Mouse (Mus musculus): ENCODE measurements around the gene Srgap1. TPM values are rescaled to one million over a fixed set of nuclear protein-coding genes. Genes with fewer than 3 reads are reported as not detected.

Gene Srgap1
- polyA plus RNA-seq (2015; fragmentation: Nextera tagmentation; extraction: Ambion mirVana) = 38.8 and 39.9 TPM in 2 replicates

DNA sequence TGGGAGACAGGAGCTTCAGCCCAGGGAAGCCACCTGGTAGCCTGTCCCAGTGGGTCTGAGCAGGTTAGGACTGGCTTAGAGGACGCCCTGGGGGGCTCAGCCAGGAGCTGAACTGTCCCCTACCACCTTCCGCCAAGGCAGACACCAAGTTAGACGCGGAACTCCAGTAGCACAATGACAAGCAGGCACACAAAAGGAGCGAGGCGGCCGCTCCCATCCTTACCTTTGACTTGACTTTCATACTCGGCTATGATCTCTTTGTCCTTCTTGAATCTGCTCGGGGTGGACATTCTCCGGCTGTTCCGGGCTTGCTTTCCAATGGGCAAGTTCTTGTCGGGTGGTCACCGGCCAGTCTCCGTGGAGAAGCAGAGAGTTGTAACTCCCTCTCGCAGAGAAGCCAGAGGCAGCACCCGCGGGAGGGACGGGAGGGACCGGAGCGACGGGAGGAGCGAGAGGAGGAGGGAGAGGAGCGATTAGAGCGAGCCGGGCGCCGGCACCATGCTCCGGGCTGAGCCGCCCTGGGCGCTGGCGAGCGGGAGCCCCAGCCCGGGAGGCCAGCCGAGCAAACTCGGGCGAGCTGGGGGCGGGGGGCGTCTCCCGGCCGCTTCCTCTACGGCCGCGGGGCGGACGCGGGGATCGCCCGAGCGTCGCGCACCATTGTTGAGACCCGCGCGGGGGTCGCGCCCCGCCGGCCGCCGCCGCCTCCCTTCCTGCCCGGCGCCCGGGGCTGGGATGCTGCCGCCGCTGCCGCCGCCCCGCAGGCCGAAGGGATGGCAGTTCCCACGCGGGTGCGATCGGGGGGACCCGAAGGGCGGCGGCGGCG is at the start of gene Srgap1:
Gene Srgap1, minus strand, starts transcription at position 412 of the 823 bp plus-strand sequence.
- Histone ChIP-seq H3K27me3 (no peaks in the 10 kb centered on the region), H3K4me1 (replicated peaks) (peaks cover 33% of the 10 kb centered on the region), H3K36me3 (peaks cover 6% of the 10 kb centered on the region), H3K27ac (replicated peaks) (peak within 1 kb of the TSS; percentile 93), H3K9me3 (no peaks in the 10 kb centered on the region), H3K4me3 (peak within 1 kb of the TSS; percentile 89), H3K9ac (peak within 1 kb of the TSS; percentile 96), H3K4me2 (peak within 1 kb of the TSS; percentile 72)
- peak; percentile 89 for ATAC-seq (ENCODE audit: low read depth)
- under 1% methylated on average over 37 of the region's 79 CpGs for WGBS

DNA sequence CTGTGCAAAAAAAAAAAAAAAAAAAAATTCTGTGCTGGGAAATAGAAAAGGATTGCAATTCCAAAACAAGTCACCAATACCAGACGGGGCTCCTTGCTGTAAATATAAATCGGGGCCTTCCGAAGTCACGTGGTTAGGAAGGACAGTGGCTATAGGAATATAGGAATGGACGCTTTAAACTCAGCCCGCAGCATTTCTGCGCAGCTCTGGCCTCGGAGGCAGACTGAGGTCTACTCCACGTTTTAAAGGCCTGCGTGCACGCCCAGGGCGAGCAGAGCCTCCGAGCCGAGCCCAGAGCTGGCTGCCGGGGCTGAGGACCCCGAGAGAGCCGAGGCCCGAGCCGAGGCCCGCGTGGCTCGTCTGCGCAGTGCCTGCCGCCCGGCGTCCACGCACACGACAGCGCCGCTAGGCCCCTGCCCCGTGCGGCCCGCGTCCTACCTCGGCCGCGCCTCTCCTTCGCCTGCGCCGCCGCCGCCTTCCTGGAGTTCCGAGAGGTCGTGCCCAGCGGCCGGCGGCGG is 49.4 kb upstream of the Srgap1 start:
- Histone ChIP-seq H3K27ac (replicated peaks) (peak overlapping the region; percentile 89), H3K4me2 (peak overlapping the region; percentile 65), H3K4me1 (replicated peaks) (peaks cover 11% of the 10 kb centered on the region), H3K36me3 (peaks cover 20% of the 10 kb centered on the region), H3K4me3 (peak overlapping the region; percentile 62), H3K27me3 (no peaks in the 10 kb centered on the region), H3K9ac (peak overlapping the region; percentile 80), H3K9me3 (no peaks in the 10 kb centered on the region)
- ATAC-seq (ENCODE audit: low read depth) = peak; percentile 81
- under 1% methylated on average over 46 of the region's 48 CpGs for WGBS

DNA sequence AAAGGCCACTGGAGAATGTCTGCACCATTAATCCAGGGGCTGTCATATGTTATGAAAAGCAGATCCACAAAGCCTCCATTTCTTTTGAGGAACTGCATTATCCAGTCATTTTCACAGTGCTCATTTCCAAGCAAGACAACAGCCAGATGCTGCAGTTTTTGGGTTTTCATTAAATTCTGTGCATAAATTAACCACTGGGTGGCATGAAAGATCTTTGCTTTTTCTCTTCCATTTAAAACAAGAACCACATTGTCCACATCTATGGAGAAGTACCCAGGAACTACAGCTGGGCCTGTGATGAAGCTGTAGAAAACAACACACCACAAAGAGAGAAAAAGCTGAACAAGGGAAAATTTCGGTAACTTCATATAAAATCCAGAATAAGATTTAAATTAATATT is 43.4 kb upstream of the Srgap1 start:
- WGBS = 98% methylated on average over 1 of the region's 1 CpGs
- Histone ChIP-seq H3K4me1 (replicated peaks) (peaks cover 5% of the 10 kb centered on the region), H3K27me3 (no peaks in the 10 kb centered on the region), H3K4me2 (no peak overlapping the region), H3K9ac (no peak overlapping the region), H3K4me3 (no peak overlapping the region), H3K36me3 (peaks cover 66% of the 10 kb centered on the region), H3K27ac (replicated peaks) (no peak overlapping the region), H3K9me3 (peaks cover 24% of the 10 kb centered on the region)
- ATAC-seq (ENCODE audit: low read depth) = no peak

DNA sequence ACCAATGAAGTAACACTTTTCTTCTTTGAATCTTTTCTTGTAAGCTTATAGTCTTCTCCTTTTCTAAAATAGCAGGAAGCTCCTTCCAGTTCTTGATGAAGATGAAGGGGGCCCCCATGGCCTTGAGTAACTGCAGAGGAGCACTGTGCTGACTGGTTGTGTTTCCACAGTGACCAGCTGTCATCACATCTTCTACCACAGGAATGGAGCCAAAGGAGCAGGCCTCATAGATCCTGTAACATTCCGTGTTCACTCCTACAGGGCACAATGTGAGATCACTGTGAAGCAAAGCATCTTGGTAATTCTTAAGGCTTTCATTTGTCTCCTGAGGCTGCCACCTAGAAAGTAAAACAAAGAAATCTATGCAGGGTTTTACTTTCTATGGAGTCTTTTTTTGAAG is 34.2 kb upstream of the Srgap1 start:
- H3K9me3 ChIP-seq = peaks cover 7% of the 10 kb centered on the region; the same call in 1 of the 2 replicates
- no peak overlapping the region for H3K4me2 ChIP-seq
- no peak overlapping the region for H3K4me3 ChIP-seq
- WGBS = 98% methylated on average over 1 of the region's 1 CpGs
- peaks cover 29% of the 10 kb centered on the region for H3K36me3 ChIP-seq
- no peak overlapping the region for H3K27ac ChIP-seq (replicated peaks)
- H3K27me3 ChIP-seq = no peaks in the 10 kb centered on the region
- H3K4me1 ChIP-seq (replicated peaks) = no peaks in the 10 kb centered on the region
- H3K9ac ChIP-seq = no peak overlapping the region
- ATAC-seq (ENCODE audit: low read depth) = no peak

DNA sequence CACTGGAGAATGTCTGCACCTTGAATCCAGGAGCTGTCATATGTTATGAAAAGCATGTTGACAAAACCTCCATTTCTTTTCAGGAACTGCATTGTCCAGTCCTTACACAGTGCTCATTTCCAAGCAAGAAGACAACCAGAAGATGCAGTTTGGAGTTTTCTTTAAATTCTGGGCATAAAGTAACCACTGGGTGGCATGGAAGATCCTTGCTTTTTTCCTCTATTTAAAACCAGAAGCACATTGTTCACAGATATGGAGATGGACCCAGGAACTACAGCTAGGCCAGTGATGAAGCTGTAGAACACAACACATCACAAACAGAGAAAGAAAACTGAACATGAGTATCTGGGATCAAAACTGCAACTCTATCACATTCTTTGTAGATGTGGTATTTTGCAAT is 22.0 kb upstream of the Srgap1 start:
- Histone ChIP-seq H3K27me3 (no peaks in the 10 kb centered on the region), H3K4me2 (no peak overlapping the region), H3K4me1 (replicated peaks) (no peaks in the 10 kb centered on the region), H3K36me3 (no peaks in the 10 kb centered on the region), H3K27ac (replicated peaks) (no peak overlapping the region), H3K4me3 (no peak overlapping the region), H3K9ac (no peak overlapping the region), H3K9me3 (no peaks in the 10 kb centered on the region)
- ATAC-seq (ENCODE audit: low read depth) = no peak

DNA sequence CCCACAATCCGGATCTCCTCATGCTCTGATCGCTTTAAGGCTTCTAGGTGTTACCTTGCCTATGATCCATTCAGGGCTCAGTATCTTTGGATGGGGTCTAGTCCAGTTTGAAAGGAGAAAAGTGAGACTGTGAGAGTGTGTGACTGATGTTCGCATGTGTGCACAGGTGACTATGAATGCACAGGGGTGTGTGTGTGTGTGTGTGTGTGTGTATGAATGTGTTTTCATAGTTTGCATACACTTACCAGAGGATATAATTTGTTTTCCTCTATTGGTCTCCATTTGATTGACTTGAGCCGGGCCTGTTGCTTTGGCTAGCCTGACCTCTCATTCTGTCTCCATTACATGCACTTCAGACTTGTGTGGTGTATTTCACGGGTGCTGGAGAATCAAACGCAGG is 8.7 kb upstream of the Srgap1 start:
- no peaks in the 10 kb centered on the region for H3K27me3 ChIP-seq
- no peak overlapping the region for H3K27ac ChIP-seq (replicated peaks)
- H3K4me2 ChIP-seq = no peak overlapping the region
- no peak overlapping the region for H3K9ac ChIP-seq
- H3K4me3 ChIP-seq = no peak overlapping the region
- no peak for ATAC-seq (ENCODE audit: low read depth)
- H3K9me3 ChIP-seq = no peaks in the 10 kb centered on the region
- 94% methylated on average over 6 of the region's 6 CpGs for WGBS
- H3K36me3 ChIP-seq = no peaks in the 10 kb centered on the region
- H3K4me1 ChIP-seq (replicated peaks) = no peaks in the 10 kb centered on the region

DNA sequence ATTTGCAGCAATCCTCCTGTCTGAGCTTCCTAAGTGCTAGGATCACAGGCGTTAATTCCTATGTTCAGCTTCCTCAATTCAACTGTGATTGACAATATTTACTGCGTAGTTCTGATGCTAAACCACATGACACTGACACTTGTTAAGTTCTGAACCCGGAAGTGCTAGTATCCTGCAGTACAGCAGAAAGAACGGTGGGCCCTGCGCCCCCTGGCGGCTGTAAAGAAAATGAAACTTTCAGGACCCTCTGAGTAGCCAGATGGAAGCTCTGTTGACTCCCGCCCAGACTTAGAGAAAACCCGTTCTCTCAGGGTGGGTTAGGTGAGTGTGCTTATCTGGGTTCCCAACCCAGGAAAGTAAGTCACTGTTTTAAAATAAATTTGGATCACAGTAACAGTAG is 7.4 kb upstream of the Srgap1 start:
- H3K4me1 ChIP-seq (replicated peaks) = no peaks in the 10 kb centered on the region
- ATAC-seq (ENCODE audit: low read depth) = 0 out of 2 replicates have a peak, but pooled peaks have one; percentile 8
- H3K9me3 ChIP-seq = no peaks in the 10 kb centered on the region
- H3K9ac ChIP-seq = no peak overlapping the region
- WGBS = 12% methylated on average over 8 of the region's 8 CpGs
- no peak overlapping the region for H3K4me3 ChIP-seq
- no peak overlapping the region for H3K27ac ChIP-seq (replicated peaks)
- no peak overlapping the region for H3K4me2 ChIP-seq
- no peaks in the 10 kb centered on the region for H3K27me3 ChIP-seq
- no peaks in the 10 kb centered on the region for H3K36me3 ChIP-seq

DNA sequence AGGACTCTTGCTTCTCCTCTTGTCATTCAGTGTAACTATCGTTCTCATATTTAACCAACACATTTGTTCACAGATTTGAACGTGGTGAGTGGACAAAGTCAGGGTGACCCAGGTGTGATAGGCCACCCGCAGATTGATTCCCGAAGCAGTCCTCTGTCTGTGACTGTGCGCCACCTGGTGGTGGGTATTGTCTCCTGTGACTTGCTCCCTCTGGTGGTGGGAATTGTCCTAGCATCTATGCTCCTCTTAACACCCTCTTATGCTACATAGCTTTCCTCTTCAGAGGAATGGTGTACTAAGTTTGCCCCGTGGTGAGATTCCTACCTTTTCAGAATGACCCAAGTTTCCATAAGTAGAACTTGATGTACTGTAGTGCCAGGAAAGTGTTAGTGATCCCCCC is 4.7 kb upstream of the Srgap1 start:
- 42% methylated on average over 6 of the region's 6 CpGs for WGBS

DNA sequence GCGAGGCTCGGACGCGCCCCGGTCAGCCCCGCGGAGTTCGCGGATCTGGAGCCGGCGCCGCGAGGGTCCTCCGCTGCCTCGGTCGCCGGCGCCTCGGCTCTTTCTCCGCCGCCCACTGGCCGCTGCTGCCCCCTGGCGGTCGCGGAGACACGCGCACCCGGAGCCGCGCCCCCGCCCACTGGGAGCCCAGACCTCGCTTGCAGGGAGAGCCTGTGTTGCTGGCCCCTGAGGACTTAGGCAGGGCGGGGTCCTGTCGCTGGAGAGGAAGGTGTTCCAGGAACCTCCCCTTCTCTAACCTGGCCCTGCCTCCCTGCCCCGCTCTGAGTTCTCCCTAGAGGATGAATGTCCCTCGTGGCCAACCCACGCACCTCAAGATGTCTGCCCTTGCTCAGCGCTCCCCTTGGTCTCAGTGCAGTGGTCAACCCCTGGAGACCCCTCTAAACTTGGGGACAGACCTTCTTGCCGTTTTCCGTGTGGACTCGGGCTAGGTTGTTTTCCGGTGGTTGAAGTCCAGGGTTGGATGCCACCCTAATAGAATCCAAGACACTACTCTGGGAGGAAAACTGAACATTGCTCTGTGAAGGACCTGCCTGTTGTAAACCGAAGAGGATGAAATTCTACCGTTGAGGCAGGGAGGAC is 731 bp upstream of the Srgap1 start:
- H3K4me1 ChIP-seq (replicated peaks) = peaks cover 31% of the 10 kb centered on the region
- H3K36me3 ChIP-seq = no peaks in the 10 kb centered on the region
- peak overlapping the region; percentile 93 for H3K27ac ChIP-seq (replicated peaks)
- H3K4me3 ChIP-seq = peak overlapping the region; percentile 89
- peak overlapping the region; percentile 72 for H3K4me2 ChIP-seq
- H3K9me3 ChIP-seq = no peaks in the 10 kb centered on the region
- WGBS = 14% methylated on average over 32 of the region's 44 CpGs
- ATAC-seq (ENCODE audit: low read depth) = peak; percentile 73
- H3K27me3 ChIP-seq = no peaks in the 10 kb centered on the region
- peak overlapping the region; percentile 96 for H3K9ac ChIP-seq

More for the DNA sequence above, 4.7 kb upstream of the Srgap1 start:
- H3K27me3 ChIP-seq = no peaks in the 10 kb centered on the region
- H3K4me2 ChIP-seq = no peak overlapping the region
- ATAC-seq (ENCODE audit: low read depth) = no peak
- no peaks in the 10 kb centered on the region for H3K36me3 ChIP-seq
- H3K9me3 ChIP-seq = no peaks in the 10 kb centered on the region
- H3K4me3 ChIP-seq = no peak overlapping the region
- no peak overlapping the region for H3K27ac ChIP-seq (replicated peaks)
- no peak overlapping the region for H3K9ac ChIP-seq
- H3K4me1 ChIP-seq (replicated peaks) = no peaks in the 10 kb centered on the region

DNA sequence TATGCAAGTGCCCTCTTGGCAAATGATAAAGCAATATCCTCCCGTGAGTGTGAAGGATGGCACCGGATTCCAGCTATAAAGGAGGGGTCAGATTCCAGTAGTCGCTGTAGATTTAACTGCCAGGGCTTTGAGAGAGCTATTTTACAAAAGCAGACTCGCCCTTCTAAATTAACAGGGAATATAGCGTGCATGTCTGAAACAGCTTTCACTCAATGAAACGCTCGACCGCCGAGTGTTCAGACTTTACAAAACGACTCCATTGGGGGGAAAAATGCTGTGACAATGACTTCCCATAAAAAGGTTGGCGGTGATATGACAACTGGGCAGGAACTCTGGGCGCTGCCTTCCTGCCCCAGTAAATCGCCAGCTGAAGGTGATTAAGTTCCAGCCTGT is 608 bp downstream of the Srgap1 start:
- peak overlapping the region; percentile 96 for H3K9ac ChIP-seq
- H3K27me3 ChIP-seq = no peaks in the 10 kb centered on the region
- ATAC-seq (ENCODE audit: low read depth) = no peak
- H3K27ac ChIP-seq (replicated peaks) = peak overlapping the region; percentile 93
- no peaks in the 10 kb centered on the region for H3K9me3 ChIP-seq
- H3K36me3 ChIP-seq = peaks cover 7% of the 10 kb centered on the region
- WGBS = under 1% methylated on average over 13 of the region's 13 CpGs
- H3K4me3 ChIP-seq = peak overlapping the region; percentile 89
- H3K4me1 ChIP-seq (replicated peaks) = peaks cover 33% of the 10 kb centered on the region
- H3K4me2 ChIP-seq = peak overlapping the region; percentile 72

DNA sequence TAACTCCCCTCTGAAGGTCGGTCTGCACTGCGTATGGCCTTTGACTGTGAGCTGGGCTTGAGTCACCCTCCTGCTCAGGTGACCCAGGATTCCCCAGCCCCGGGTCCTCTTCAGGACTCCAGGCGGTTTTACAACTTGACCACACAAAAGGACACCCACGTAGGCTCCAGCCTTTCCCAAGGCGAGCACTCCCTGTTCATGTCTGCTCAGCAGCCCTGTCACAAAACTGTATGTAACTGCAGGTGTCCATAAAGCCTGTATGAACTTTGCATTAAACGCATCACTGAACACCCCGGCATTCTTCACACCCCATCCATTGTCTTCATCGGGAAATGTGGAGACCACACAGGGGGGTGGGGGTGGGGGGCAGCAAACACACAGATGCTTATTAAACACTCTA is 1.2 kb downstream of the Srgap1 start:
- 4% methylated on average over 9 of the region's 9 CpGs for WGBS
- H3K4me1 ChIP-seq (replicated peaks) = peaks cover 33% of the 10 kb centered on the region
- no peak for ATAC-seq (ENCODE audit: low read depth)

DNA sequence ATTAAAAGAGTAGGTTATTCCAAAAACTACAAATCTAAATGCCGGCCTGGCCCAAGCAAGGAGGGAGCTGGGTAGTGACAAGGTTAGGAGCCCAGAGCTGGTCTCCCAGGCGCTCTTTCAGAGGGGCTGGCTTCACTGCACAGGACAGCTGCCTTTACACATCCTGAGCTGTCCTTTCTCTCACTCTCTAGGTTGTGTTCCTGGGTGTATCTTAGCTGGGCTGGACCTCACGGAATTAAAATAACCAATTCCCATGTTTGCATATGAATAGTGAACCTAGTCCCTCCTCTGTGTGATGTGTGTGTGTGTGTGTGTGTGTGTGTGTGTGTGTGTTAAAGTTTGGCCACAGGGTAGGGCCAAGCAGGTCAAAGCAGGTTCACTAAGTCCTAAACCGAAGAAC is 2.2 kb downstream of the Srgap1 start:
- Histone ChIP-seq H3K36me3 (peaks cover 7% of the 10 kb centered on the region), H3K27ac (replicated peaks) (peak overlapping the region; percentile 93), H3K27me3 (no peaks in the 10 kb centered on the region), H3K4me3 (peak overlapping the region; percentile 89), H3K9ac (peak overlapping the region; percentile 96), H3K4me2 (peak overlapping the region; percentile 72), H3K9me3 (no peaks in the 10 kb centered on the region), H3K4me1 (replicated peaks) (peaks cover 33% of the 10 kb centered on the region)
- no peak for ATAC-seq (ENCODE audit: low read depth)
- 56% methylated on average over 4 of the region's 4 CpGs for WGBS

More for the DNA sequence above, 1.2 kb downstream of the Srgap1 start:
- Histone ChIP-seq H3K9ac (peak overlapping the region; percentile 96), H3K27me3 (no peaks in the 10 kb centered on the region), H3K9me3 (no peaks in the 10 kb centered on the region), H3K27ac (replicated peaks) (peak overlapping the region; percentile 93), H3K36me3 (peaks cover 7% of the 10 kb centered on the region), H3K4me2 (peak overlapping the region; percentile 72), H3K4me3 (peak overlapping the region; percentile 89)
